Mouse (Mus musculus): ENCODE measurements around the gene C530008M17Rik. TPM values are rescaled to one million over a fixed set of nuclear protein-coding genes. Genes with fewer than 3 reads are reported as not detected.

The C530008M17Rik gene
- polyA plus RNA-seq, 1 experiment from 2014 or later: 58.3 TPM

DNA sequence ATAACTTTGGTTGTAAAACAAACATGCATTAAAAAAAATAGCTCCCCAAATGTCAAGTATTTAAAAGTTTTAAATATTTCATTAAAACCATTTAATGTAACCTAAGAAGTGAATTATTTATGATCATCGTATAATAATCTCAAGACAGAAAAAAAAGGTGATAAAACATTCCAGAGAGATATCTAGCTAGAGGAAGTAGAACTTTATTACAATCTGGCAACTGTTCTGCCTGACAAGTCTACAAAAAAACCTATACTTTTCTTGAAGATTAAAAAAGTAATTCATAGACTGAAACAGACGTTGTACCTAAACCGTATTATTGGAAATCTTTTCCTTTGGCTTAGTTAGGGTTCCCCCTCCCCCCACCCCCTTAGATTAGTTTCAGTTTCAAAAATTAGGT lies 50.8 kb downstream of the C530008M17Rik start:
- Histone ChIP-seq H3K9ac (ENCODE audit: low read depth, low read length) (no peak overlapping the region), H3K36me3 (ENCODE audit: control insufficient read depth, insufficient read depth, low read length) (no peaks in the 10 kb centered on the region), H3K27ac (ENCODE audit: low read length) (no peak overlapping the region), H3K4me1 (ENCODE audit: control insufficient read depth, insufficient read depth, low read length) (peaks cover 21% of the 10 kb centered on the region), H3K4me3 (ENCODE audit: low read depth, low read length) (no peak overlapping the region), H3K27me3 (ENCODE audit: control insufficient read depth, insufficient read depth, low read depth, low read length) (no peaks in the 10 kb centered on the region), H3K4me2 (ENCODE audit: low read length) (no peak overlapping the region), H3K9me3 (replicated peaks; ENCODE audit: control insufficient read depth, low read length, poor library complexity, severe bottlenecking) (no peaks in the 10 kb centered on the region)
- 93% methylated on average over 3 of the region's 3 CpGs for WGBS
- ATAC-seq: no peak

DNA sequence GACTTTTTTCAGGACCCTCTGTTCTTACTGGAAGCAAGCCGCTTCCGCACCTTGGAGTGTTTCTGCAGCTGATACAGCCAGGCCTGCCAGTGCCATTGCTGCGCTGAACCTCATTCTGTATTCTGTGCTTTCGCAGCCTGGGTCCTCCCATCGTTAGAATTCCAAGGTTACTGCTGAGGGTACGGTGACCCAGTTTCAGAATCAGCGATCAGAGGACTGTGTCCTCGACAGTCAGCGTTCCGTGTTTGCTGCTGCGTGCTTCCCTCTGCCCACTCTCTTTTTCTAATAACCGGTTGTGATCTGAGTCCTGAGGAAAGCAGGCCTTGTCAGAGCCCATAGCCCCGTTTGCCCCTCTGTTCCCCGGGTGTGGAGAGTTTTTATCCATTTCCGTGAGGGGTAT lies 51.7 kb downstream of the C530008M17Rik start:
- Histone ChIP-seq H3K4me1 (ENCODE audit: control insufficient read depth, insufficient read depth, low read length) (peaks cover 12% of the 10 kb centered on the region), H3K27ac (ENCODE audit: low read length) (peak overlapping the region; percentile 54), H3K4me3 (ENCODE audit: low read depth, low read length) (no peak overlapping the region), H3K4me2 (ENCODE audit: low read length) (no peak overlapping the region), H3K36me3 (ENCODE audit: control insufficient read depth, insufficient read depth, low read length) (no peaks in the 10 kb centered on the region), H3K27me3 (ENCODE audit: control insufficient read depth, insufficient read depth, low read depth, low read length) (no peaks in the 10 kb centered on the region), H3K9ac (ENCODE audit: low read depth, low read length) (no peak overlapping the region), H3K9me3 (replicated peaks; ENCODE audit: control insufficient read depth, low read length, poor library complexity, severe bottlenecking) (no peaks in the 10 kb centered on the region)
- WGBS: 62% methylated on average over 15 of the region's 15 CpGs
- 0 out of 2 replicates have a peak, but pooled peaks have one; percentile 30 for ATAC-seq

GRCm38 (mm10) chr5:76713743-76714142 lies 57.4 kb downstream of the C530008M17Rik start:
- WGBS: 92% methylated on average over 7 of the region's 7 CpGs
- ATAC-seq: no peak

DNA sequence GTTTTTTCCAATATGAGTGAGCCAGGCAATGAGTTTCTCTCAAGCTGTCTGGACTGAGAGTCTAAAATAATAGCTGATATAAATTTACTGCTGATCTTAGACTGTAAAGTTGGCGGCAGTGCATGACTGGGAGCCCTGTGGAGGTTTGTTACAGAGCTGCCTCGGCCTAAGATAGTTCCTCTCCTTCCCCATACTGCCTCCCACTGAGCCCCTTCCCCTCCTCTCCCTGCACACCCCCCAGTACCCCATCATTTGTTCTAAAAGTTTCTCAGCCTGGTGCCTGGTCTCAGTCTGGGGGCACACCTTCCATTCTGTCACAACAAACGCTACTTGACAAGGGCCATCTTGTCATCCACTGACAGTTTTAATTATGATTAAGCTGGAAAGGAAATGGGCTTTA lies 63.6 kb downstream of the C530008M17Rik start:
- Histone ChIP-seq H3K9ac (ENCODE audit: low read depth, low read length) (no peak overlapping the region), H3K4me3 (ENCODE audit: low read depth, low read length) (no peak overlapping the region), H3K27ac (ENCODE audit: low read length) (no peak overlapping the region), H3K4me1 (ENCODE audit: control insufficient read depth, insufficient read depth, low read length) (peaks cover 9% of the 10 kb centered on the region), H3K36me3 (ENCODE audit: control insufficient read depth, insufficient read depth, low read length) (no peaks in the 10 kb centered on the region), H3K4me2 (ENCODE audit: low read length) (no peak overlapping the region), H3K9me3 (replicated peaks; ENCODE audit: control insufficient read depth, low read length, poor library complexity, severe bottlenecking) (no peaks in the 10 kb centered on the region), H3K27me3 (ENCODE audit: control insufficient read depth, insufficient read depth, low read depth, low read length) (no peaks in the 10 kb centered on the region)
- 79% methylated on average over 3 of the region's 3 CpGs for WGBS
- 0 out of 2 replicates have a peak, but pooled peaks have one; percentile 33 for ATAC-seq

More at GRCm38 (mm10) chr5:76713743-76714142, 57.4 kb downstream of the C530008M17Rik start:
- Histone ChIP-seq H3K9me3 (replicated peaks; ENCODE audit: control insufficient read depth, low read length, poor library complexity, severe bottlenecking) (no peaks in the 10 kb centered on the region), H3K4me2 (ENCODE audit: low read length) (no peak overlapping the region), H3K27me3 (ENCODE audit: control insufficient read depth, insufficient read depth, low read depth, low read length) (no peaks in the 10 kb centered on the region), H3K9ac (ENCODE audit: low read depth, low read length) (no peak overlapping the region), H3K36me3 (ENCODE audit: control insufficient read depth, insufficient read depth, low read length) (no peaks in the 10 kb centered on the region), H3K27ac (ENCODE audit: low read length) (no peak overlapping the region), H3K4me3 (ENCODE audit: low read depth, low read length) (no peak overlapping the region), H3K4me1 (ENCODE audit: control insufficient read depth, insufficient read depth, low read length) (peaks cover 2% of the 10 kb centered on the region; the same call in 1 of the 2 replicates)

DNA sequence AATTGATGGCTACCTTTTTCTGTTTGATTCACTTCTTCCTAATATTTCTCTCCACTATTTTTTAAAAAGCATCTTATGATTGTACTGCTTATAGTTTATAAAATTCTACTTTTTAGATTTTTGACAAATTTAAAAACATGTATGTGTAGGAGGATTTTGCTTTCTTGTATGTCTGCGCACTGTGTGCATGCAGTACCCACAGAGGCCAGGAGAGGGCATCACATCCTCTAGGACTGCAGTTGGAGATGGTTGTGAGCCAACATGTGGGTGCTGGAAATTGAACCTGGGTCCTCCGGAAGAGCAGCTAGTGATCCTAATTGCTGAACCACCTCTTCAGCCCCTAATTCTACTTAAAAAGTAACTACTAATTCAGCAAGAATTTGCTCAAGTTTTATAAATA lies 68.6 kb downstream of the C530008M17Rik start:
- no peak overlapping the region for H3K4me2 ChIP-seq (ENCODE audit: low read length)
- H3K4me1 ChIP-seq (ENCODE audit: control insufficient read depth, insufficient read depth, low read length): no peaks in the 10 kb centered on the region
- no peak for ATAC-seq
- no peaks in the 10 kb centered on the region for H3K9me3 ChIP-seq (replicated peaks; ENCODE audit: control insufficient read depth, low read length, poor library complexity, severe bottlenecking)
- no peak overlapping the region for H3K9ac ChIP-seq (ENCODE audit: low read depth, low read length)
- H3K4me3 ChIP-seq (ENCODE audit: low read depth, low read length): no peak overlapping the region
- 99% methylated on average over 2 of the region's 2 CpGs for WGBS
- peaks cover 2% of the 10 kb centered on the region; the same call in 1 of the 2 replicates for H3K36me3 ChIP-seq (ENCODE audit: control insufficient read depth, insufficient read depth, low read length)
- no peaks in the 10 kb centered on the region for H3K27me3 ChIP-seq (ENCODE audit: control insufficient read depth, insufficient read depth, low read depth, low read length)
- no peak overlapping the region for H3K27ac ChIP-seq (ENCODE audit: low read length)

DNA sequence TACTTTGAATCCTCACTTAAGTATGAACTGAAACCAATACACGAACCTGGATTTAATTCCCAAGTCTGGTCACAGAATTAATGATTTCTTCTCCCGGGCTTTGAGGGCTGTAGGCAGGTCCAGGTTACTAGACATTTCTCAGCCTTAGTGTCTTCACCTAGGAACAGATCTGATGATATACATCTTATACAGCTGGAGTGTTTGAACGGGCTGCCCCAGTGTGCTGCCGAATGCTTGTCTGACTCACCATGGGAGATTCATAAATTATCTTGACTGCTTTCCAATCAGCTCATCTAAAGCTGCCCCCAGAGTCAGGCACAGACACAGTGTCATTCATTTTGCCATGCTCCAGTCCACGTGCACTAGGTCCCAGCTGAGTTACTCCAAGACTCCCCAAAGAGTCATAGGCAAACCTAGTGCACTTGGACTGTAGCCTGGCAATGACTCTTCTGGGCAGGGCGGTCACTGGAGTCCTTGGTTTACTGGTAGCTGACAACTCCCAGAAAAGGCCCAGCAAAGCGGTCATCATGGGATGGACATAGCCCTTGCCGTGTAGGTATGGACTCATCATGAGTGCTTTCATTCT lies 70.3 kb downstream of the C530008M17Rik start:
- Histone ChIP-seq H3K27ac (ENCODE audit: low read length) (no peak overlapping the region), H3K27me3 (ENCODE audit: control insufficient read depth, insufficient read depth, low read depth, low read length) (no peaks in the 10 kb centered on the region), H3K4me2 (ENCODE audit: low read length) (no peak overlapping the region), H3K9ac (ENCODE audit: low read depth, low read length) (no peak overlapping the region), H3K4me1 (ENCODE audit: control insufficient read depth, insufficient read depth, low read length) (no peaks in the 10 kb centered on the region), H3K4me3 (ENCODE audit: low read depth, low read length) (no peak overlapping the region), H3K36me3 (ENCODE audit: control insufficient read depth, insufficient read depth, low read length) (peaks cover 3% of the 10 kb centered on the region; the same call in 1 of the 2 replicates), H3K9me3 (replicated peaks; ENCODE audit: control insufficient read depth, low read length, poor library complexity, severe bottlenecking) (no peaks in the 10 kb centered on the region)
- no peak for ATAC-seq
- WGBS: 88% methylated on average over 8 of the region's 8 CpGs

DNA sequence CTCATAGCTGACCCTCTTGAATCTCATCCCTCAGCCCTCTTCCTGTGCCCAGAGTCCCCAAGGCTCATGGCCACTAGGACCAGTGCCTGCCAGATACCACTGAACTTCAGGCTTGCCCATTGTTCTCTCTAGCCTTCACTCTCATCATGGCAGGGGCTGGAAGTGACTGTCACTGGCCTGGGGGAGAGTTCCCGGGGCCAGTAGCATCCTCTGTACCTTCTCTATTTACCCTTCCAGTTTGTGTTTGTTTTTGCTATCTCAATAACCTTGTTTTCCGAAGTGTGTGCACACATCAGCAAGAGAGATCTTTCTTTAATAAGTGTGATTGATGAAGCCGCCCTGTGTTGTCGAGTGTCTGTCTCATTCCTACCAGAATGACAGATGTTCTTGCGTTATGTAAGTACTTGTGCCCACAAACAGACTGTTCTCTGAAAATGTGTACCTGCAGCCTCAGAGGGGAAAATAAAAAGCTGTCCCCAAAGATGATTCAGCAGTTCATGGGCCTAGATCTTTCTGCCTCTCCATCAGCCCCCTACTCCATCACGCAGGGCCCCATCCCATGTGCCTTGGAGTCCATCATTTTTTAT lies 76.8 kb downstream of the C530008M17Rik start:
- 90% methylated on average over 6 of the region's 6 CpGs for WGBS
- no peak overlapping the region for H3K27ac ChIP-seq (ENCODE audit: low read length)
- no peak overlapping the region for H3K4me3 ChIP-seq (ENCODE audit: low read depth, low read length)
- H3K9me3 ChIP-seq (replicated peaks; ENCODE audit: control insufficient read depth, low read length, poor library complexity, severe bottlenecking): no peaks in the 10 kb centered on the region
- ATAC-seq: no peak
- no peaks in the 10 kb centered on the region for H3K4me1 ChIP-seq (ENCODE audit: control insufficient read depth, insufficient read depth, low read length)
- no peak overlapping the region for H3K4me2 ChIP-seq (ENCODE audit: low read length)
- peaks cover 3% of the 10 kb centered on the region; the same call in 1 of the 2 replicates for H3K36me3 ChIP-seq (ENCODE audit: control insufficient read depth, insufficient read depth, low read length)
- H3K27me3 ChIP-seq (ENCODE audit: control insufficient read depth, insufficient read depth, low read depth, low read length): no peaks in the 10 kb centered on the region
- H3K9ac ChIP-seq (ENCODE audit: low read depth, low read length): no peak overlapping the region

DNA sequence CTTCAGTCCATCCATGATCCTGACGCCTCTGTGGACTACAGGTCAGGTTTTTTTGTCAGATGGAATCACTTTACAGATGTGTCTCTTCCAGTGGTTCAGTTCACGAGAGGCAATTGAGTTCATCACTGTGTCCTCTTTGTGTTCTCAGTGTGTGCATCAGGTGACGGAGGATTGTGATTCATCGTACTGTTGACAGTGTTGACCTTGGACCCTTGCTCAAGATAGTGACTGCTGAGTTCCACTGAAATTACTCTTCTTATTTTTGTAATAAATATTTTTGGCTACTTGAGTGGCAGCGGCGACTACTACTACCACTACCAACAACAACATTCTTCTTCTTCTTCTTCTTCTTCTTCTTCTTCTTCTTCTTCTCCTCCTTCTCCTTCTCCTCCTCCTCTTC lies 85.2 kb downstream of the C530008M17Rik start:
- Histone ChIP-seq H3K27ac (ENCODE audit: low read length) (no peak overlapping the region), H3K4me2 (ENCODE audit: low read length) (no peak overlapping the region), H3K9ac (ENCODE audit: low read depth, low read length) (no peak overlapping the region), H3K4me3 (ENCODE audit: low read depth, low read length) (no peak overlapping the region), H3K27me3 (ENCODE audit: control insufficient read depth, insufficient read depth, low read depth, low read length) (no peaks in the 10 kb centered on the region), H3K4me1 (ENCODE audit: control insufficient read depth, insufficient read depth, low read length) (peaks cover 2% of the 10 kb centered on the region; the same call in 1 of the 2 replicates), H3K9me3 (replicated peaks; ENCODE audit: control insufficient read depth, low read length, poor library complexity, severe bottlenecking) (no peaks in the 10 kb centered on the region), H3K36me3 (ENCODE audit: control insufficient read depth, insufficient read depth, low read length) (0 out of 2 replicates have a peak, but pooled peaks cover 2% of the 10 kb centered on the region)
- WGBS: 95% methylated on average over 6 of the region's 6 CpGs
- ATAC-seq: no peak

- Histone ChIP-seq H3K36me3 (ENCODE audit: control insufficient read depth, insufficient read depth, low read length) (0 out of 2 replicates have a peak, but pooled peaks cover 2% of the 10 kb centered on the region), H3K4me1 (ENCODE audit: control insufficient read depth, insufficient read depth, low read length) (peaks cover 2% of the 10 kb centered on the region; the same call in 1 of the 2 replicates), H3K27me3 (ENCODE audit: control insufficient read depth, insufficient read depth, low read depth, low read length) (no peaks in the 10 kb centered on the region), H3K4me2 (ENCODE audit: low read length) (no peak overlapping the region), H3K9me3 (replicated peaks; ENCODE audit: control insufficient read depth, low read length, poor library complexity, severe bottlenecking) (no peaks in the 10 kb centered on the region), H3K9ac (ENCODE audit: low read depth, low read length) (no peak overlapping the region), H3K27ac (ENCODE audit: low read length) (no peak overlapping the region), H3K4me3 (ENCODE audit: low read depth, low read length) (no peak overlapping the region)
- WGBS: 97% methylated on average over 6 of the region's 6 CpGs
- no peak for ATAC-seq
Observed at GRCm38 (mm10) chr5:76742076-76742475, 85.8 kb downstream of the C530008M17Rik start.
